Mouse (Mus musculus) hindbrain, embryonic 14.5 days (tissue): ENCODE results near the gene Tex37. TPM values are rescaled to one million over a fixed set of nuclear protein-coding genes. Genes with fewer than 3 reads are reported as not detected.

ENCODE experiments used
- ATAC-seq: fragments of 200-750 bp; cut with Nextera tagmentation; 2 replicates; pipeline ENCODE4 v1.8.0; 2017; ENCODE audit warnings: moderate number of reproducible peaks, mild to moderate bottlenecking, moderate TSS enrichment, moderate library complexity; ENCODE audit not compliant: low FRiP score
- DNase-seq: peaks from one replicate; pipeline ENCODE4 v3.0.0-alpha.2; 2015; ENCODE audit warnings: low spot score
- H3K27ac ChIP-seq: fragments of 300-500 bp; sonication (generic); 2 replicates; pipeline ENCODE4 v1.5.1; 2014; ENCODE audit warnings: mild to moderate bottlenecking, moderate library complexity
- H3K27me3 ChIP-seq: fragments of 300-500 bp; sonication (generic); 2 replicates; pipeline ENCODE4 v1.6.1; 2014; ENCODE audit warnings: mild to moderate bottlenecking, low read length, mixed read lengths; ENCODE audit not compliant: control insufficient read depth, insufficient read depth
- H3K36me3 ChIP-seq: fragments of 300-500 bp; sonication (generic); replicated peaks from 2 replicates; pipeline ENCODE4 v1.6.1; 2014; ENCODE audit not compliant: control insufficient read depth, insufficient read depth
- H3K4me1 ChIP-seq: fragments of 300-500 bp; sonication (generic); replicated peaks from 2 replicates; pipeline ENCODE4 v1.6.1; 2014; ENCODE audit warnings: antibody characterized with exemption, low read length, mixed read lengths; ENCODE audit not compliant: control insufficient read depth, insufficient read depth
- H3K4me2 ChIP-seq: fragments of 300-500 bp; sonication (generic); replicated peaks from 2 replicates; pipeline ENCODE4 v1.6.1; 2014; ENCODE audit warnings: mild to moderate bottlenecking, moderate library complexity
- H3K4me3 ChIP-seq: fragments of 300-500 bp; sonication (generic); replicated peaks from 2 replicates; pipeline ENCODE4 v1.5.1; 2014; ENCODE audit warnings: mild to moderate bottlenecking, low read length
- H3K9ac ChIP-seq: fragments of 300-500 bp; sonication (generic); 2 replicates; pipeline ENCODE4 v1.6.1; 2014
- H3K9me3 ChIP-seq: fragments of 300-500 bp; sonication (generic); 2 replicates; pipeline ENCODE4 v1.6.1; 2016; ENCODE audit warnings: low read length; ENCODE audit not compliant: control insufficient read depth
- WGBS: fragments of 180-500 bp; shearing (Covaris S2); extraction: QIAGEN DNeasy Blood & Tissue Kit; methylation state at CpG from one replicate; pipeline ENCODE4 v1.1.7; 2014; 5-methylcytosine and 5-hydroxymethylcytosine counted together
- polyA plus RNA-seq: library from polyadenylated mRNA; unstranded; fragments of >200 nt; fragmentation: Nextera tagmentation; extraction: Ambion mirVana; gene quantifications from 2 replicates; pipeline ENCODE4 v1.2.1, GENCODE M21; 2014

The Tex37 gene
- polyA plus RNA-seq, 1 experiment from 2014 or later: not detected

DNA sequence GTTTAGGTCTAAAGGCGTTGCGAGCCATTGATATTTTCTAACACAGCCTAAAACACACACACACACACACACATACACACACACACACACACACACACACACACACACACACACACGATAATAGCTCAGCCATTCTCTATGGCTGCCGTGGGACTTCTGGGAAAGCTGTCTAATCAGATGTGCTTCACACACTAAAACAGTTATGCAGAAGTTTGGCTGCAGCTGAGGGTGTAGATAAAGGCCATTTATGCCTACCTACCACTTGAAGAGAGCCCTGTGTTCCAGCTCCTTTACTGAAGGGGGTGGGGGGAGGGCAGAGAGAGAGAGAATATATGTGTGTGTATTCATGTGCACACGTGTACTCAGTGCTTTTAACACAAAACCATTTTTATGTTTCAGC is 15.0 kb downstream of the Tex37 start:
- no peaks in the 10 kb centered on the region for H3K9me3 ChIP-seq
- H3K27me3 ChIP-seq: no peaks in the 10 kb centered on the region
- H3K36me3 ChIP-seq: peaks cover 49% of the 10 kb centered on the region
- no peak overlapping the region for H3K4me3 ChIP-seq
- 85% methylated on average over 5 of the region's 5 CpGs for WGBS
- DNase-seq: no peak
- H3K9ac ChIP-seq: no peak overlapping the region
- no peak for ATAC-seq
- H3K4me1 ChIP-seq: no peaks in the 10 kb centered on the region
- no peak overlapping the region for H3K27ac ChIP-seq
- H3K4me2 ChIP-seq: no peak overlapping the region

DNA sequence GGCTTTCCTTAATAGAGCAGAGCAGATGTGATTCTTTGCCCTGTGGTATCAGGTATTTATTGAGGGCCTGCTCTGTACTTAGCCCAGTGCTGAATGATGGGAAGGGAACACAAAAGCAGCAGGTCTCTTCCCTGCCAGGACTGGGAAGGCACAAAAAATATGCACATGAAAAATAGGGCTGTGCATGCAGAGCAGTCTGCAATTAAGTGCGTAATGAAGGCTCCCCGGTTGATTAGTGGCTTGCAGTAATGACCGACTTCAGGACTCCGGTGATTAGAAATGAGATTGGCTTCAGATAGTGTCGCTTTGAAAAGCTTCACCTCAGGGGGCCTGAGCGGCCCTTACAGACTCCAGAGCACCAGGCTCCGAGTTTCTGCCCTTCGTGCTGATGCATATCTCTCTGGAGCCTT is 19.1 kb downstream of the Tex37 start:
- no peak overlapping the region for H3K4me3 ChIP-seq
- H3K27ac ChIP-seq: no peak overlapping the region
- H3K36me3 ChIP-seq: peaks cover 63% of the 10 kb centered on the region

DNA sequence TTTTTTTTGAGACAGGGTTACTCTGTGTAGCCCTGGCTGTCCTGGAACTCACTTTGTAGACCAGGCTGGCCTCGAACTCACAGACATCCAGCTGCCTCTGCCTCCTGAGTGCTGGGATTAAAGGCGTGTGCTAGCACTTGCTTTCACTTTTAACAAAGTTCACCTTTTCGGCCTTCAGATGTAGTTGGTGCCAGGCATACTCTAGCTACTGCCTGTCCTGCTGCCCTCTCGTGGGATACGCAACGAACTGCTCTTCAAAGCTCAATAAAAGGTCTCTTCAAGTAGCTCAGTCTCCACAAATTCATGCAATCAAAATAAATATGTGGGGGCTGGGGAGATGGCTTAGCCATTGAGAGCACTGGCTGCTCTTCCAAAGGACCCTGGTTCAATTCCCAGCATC is 20.6 kb downstream of the Tex37 start:
- H3K4me3 ChIP-seq: no peak overlapping the region
- H3K4me1 ChIP-seq: no peaks in the 10 kb centered on the region
- H3K27me3 ChIP-seq: no peaks in the 10 kb centered on the region
- no peak overlapping the region for H3K27ac ChIP-seq
- DNase-seq (no peak), ATAC-seq (no peak)
- no peaks in the 10 kb centered on the region for H3K9me3 ChIP-seq
- H3K9ac ChIP-seq: no peak overlapping the region
- no peak overlapping the region for H3K4me2 ChIP-seq
- peaks cover 66% of the 10 kb centered on the region for H3K36me3 ChIP-seq
- 84% methylated on average over 6 of the region's 6 CpGs for WGBS

More for the DNA sequence above, 19.1 kb downstream of the Tex37 start:
- Histone ChIP-seq H3K4me2 (no peak overlapping the region), H3K9ac (no peak overlapping the region; the same call in 1 of the 2 replicates), H3K9me3 (no peaks in the 10 kb centered on the region), H3K4me1 (no peaks in the 10 kb centered on the region), H3K27me3 (no peaks in the 10 kb centered on the region)
- DNase-seq (no peak), ATAC-seq (peak; percentile 59; the same call in 1 of the 2 replicates)
- WGBS: 23% methylated on average over 8 of the region's 8 CpGs

DNA sequence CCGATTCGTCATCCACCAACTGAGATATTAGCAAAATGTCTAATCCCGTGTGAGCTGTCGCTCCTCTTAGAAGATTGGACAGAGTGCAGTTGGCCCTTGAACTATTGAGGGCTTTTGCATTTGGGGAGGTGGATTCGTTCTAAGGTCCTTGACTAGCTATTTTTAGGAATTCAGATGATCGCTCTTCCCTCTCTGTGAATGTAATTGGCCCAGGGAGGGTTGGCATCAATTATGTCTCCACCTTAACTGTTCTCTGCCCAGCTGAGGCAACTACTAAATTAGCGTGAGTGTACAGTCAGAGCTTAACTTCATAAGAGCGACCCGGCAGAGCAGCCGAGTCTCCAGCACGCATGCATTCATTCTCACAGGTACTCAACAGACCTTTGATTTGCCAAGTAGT is 30.7 kb downstream of the Tex37 start:
- WGBS: 90% methylated on average over 11 of the region's 11 CpGs
- Histone ChIP-seq H3K4me2 (no peak overlapping the region), H3K36me3 (peaks cover 88% of the 10 kb centered on the region), H3K9ac (no peak overlapping the region), H3K4me1 (no peaks in the 10 kb centered on the region), H3K9me3 (no peaks in the 10 kb centered on the region), H3K27me3 (no peaks in the 10 kb centered on the region), H3K27ac (no peak overlapping the region), H3K4me3 (no peak overlapping the region)
- DNase-seq (no peak), ATAC-seq (no peak)

DNA sequence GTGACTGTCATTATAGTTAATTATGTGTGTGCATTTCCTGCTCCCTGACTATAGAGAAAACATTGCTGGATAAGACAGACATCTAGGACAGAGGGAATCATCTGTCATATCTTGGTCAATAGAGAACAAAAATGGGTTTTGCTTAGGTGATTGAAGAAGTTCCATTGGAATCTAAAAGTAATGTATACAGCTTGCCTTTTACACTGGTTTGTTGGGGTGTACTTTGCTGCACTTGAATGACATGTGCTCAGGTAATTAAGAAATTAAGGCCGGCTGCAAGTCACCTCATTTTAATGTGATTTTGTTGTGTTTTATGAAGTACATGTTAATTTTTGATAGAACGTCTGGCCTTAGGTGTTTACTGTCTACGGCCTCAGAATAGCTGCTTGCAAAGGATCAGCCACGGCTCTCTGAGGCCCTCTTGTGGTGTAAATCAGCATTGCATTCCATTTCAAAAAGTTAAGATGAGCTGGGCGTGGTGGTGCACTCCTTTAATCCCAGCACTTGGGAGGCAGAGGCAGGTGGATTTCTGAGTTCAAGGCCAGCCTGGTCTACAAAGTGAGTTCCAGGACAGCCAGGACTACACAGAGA is 37.9 kb downstream of the Tex37 start:
- Histone ChIP-seq H3K27ac (no peak overlapping the region), H3K4me1 (no peaks in the 10 kb centered on the region), H3K9me3 (no peaks in the 10 kb centered on the region), H3K4me2 (no peak overlapping the region), H3K27me3 (no peaks in the 10 kb centered on the region), H3K36me3 (peaks cover 55% of the 10 kb centered on the region), H3K9ac (no peak overlapping the region), H3K4me3 (no peak overlapping the region)
- peak; percentile 92 for DNase-seq
- WGBS: 13% methylated on average over 5 of the region's 5 CpGs
- ATAC-seq: peak; percentile 51; the same call in 1 of the 2 replicates

DNA sequence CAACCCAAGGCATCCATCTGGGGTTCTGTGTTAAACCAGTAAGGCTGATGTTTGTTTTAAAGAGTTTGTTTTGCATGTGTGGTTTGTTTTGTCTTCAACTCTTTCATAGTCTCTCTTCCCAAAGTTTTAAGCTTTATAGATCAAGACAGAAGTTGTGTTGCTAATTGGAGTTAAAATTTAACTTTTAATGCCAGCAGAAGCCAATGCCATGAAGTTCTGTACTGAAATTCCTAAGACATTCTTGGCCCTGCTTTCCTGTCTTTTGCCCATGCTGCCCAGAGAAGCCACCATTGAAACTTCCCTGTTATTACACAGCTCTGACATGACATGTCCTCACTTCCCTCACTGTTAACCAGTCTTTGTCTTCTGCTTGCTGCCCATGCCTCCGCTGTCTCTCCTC is 43.7 kb downstream of the Tex37 start:
- Histone ChIP-seq H3K4me2 (no peak overlapping the region), H3K9ac (no peak overlapping the region), H3K27me3 (no peaks in the 10 kb centered on the region), H3K4me1 (peaks cover 17% of the 10 kb centered on the region; the same call in 1 of the 2 replicates), H3K36me3 (peaks cover 14% of the 10 kb centered on the region), H3K9me3 (no peaks in the 10 kb centered on the region), H3K4me3 (no peak overlapping the region), H3K27ac (no peak overlapping the region)
- WGBS: 89% methylated on average over 1 of the region's 1 CpGs
- no peak for DNase-seq
- ATAC-seq: no peak

DNA sequence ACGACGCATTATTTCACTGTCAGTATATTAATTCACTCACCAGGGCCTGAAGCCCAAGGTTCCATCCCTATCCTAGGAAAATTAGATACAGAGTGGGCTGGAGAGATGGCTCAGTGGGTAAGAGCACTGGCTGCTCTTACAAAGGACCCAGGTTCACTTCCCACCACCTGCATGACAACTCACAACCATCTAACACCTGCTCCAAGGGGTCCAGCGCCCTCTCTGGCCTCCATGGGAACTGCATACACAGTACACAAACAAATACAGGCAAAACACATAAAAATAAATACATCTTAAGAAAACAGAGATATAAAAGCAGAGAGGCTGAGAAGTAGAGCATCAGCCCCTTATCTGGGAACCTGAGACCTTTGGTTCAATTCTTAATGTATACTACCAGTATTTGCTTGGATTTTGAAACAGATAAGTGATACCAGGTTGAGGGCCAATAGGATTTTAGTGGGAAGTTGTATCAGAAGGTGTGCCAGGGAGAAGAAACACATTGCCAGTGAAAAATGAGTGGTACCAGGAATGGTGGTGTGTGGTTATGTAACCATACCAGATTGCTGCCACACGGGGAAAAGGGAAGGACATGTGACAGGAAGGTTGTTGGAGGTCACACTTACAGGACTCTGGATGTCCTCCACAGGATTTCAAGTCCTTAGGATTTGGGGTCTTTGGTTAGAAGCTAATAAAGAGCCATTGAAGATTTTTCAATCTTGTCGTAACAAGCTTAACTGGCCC is 44.5 kb downstream of the Tex37 start:
- ATAC-seq (no peak), DNase-seq (no peak)
- Histone ChIP-seq H3K9me3 (no peaks in the 10 kb centered on the region), H3K27me3 (no peaks in the 10 kb centered on the region), H3K9ac (no peak overlapping the region), H3K4me1 (peaks cover 17% of the 10 kb centered on the region; the same call in 1 of the 2 replicates), H3K36me3 (peaks cover 6% of the 10 kb centered on the region), H3K4me2 (no peak overlapping the region), H3K27ac (no peak overlapping the region), H3K4me3 (no peak overlapping the region)
- WGBS: 72% methylated on average over 5 of the region's 5 CpGs

DNA sequence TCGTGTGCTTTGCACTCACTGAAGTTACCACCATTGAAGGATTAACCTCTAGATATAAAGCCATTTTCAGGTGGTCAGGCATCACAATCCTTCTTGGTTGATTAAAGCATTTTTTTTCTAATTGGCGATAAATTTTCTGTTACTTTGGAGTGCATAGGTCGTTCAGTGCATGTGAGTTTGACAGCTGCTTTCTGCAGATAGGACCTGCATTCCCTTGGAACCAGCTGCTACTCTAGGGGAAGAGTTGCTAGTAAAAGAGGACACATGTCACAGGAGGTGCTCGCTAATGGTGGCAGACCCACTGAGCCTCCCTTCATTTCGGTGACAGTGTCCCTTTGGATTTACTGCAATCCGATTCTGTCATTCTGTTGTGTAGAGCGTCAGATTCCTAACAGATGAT is 46.2 kb downstream of the Tex37 start:
- Histone ChIP-seq H3K27me3 (no peaks in the 10 kb centered on the region), H3K4me1 (peaks cover 17% of the 10 kb centered on the region; the same call in 1 of the 2 replicates), H3K27ac (peak overlapping the region; percentile 9), H3K36me3 (no peaks in the 10 kb centered on the region; the same call in 1 of the 2 replicates), H3K4me2 (no peak overlapping the region), H3K4me3 (no peak overlapping the region), H3K9ac (no peak overlapping the region), H3K9me3 (no peaks in the 10 kb centered on the region)
- 70% methylated on average over 7 of the region's 7 CpGs for WGBS
- ATAC-seq (no peak), DNase-seq (no peak)

DNA sequence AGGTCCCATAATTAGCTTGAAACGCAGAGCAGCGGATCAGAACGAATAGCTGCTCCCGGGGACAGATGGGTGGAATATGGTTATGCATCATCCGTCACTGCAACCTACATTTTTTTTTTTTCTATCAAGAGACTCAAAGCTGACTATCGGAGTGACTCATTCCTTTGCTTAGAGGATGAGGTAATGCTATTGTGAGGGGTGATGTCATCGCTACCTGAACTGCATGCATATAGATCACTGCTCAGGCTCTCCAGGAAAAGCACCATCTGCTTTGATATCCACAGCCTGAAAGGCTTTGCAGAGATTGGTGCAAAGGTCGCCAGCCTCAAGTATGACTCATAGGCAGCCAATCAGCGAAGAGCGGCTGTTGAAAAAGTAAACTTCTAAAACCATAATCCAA is 46.6 kb downstream of the Tex37 start:
- no peak overlapping the region for H3K4me3 ChIP-seq
- DNase-seq: no peak
- no peaks in the 10 kb centered on the region; the same call in 1 of the 2 replicates for H3K36me3 ChIP-seq
- peaks cover 17% of the 10 kb centered on the region; the same call in 1 of the 2 replicates for H3K4me1 ChIP-seq
- H3K27ac ChIP-seq: no peak overlapping the region; the same call in 1 of the 2 replicates
- no peaks in the 10 kb centered on the region for H3K9me3 ChIP-seq
- no peak overlapping the region for H3K9ac ChIP-seq
- peak overlapping the region; percentile 24 for H3K4me2 ChIP-seq
- H3K27me3 ChIP-seq: no peaks in the 10 kb centered on the region
- WGBS: 48% methylated on average over 10 of the region's 10 CpGs
- peak; percentile 82 for ATAC-seq
